Mouse (Mus musculus): ENCODE results near the gene Ubash3a.

DNA sequence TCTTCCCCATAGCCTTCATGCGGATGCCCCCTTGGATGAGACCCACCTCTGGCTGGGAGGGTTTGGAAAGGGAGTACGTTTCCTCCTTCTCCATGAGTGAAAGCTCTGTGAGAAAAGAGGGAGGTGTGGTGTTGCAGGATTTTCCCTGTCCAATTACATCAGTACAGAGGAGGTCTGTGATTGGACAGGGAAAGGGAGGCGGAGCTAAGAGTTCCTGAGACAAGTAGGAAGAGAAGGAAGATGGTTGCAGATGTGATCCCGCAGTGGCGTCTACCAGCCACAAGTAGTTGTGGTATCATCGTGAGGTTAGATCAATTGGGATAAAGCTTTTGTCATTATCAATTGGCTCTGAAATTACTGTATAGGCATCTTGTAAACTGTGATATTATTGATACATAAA is 49.8 kb upstream of the Ubash3a start:
- TF ChIP-seq CTCF (IDR thresholded peaks at IDR 0.05) (no peak), EP300 (IDR thresholded peaks at IDR 0.05) (no peak)
